Mouse (Mus musculus): ENCODE measurements around the gene Fam71d.

Fam71d gene

DNA sequence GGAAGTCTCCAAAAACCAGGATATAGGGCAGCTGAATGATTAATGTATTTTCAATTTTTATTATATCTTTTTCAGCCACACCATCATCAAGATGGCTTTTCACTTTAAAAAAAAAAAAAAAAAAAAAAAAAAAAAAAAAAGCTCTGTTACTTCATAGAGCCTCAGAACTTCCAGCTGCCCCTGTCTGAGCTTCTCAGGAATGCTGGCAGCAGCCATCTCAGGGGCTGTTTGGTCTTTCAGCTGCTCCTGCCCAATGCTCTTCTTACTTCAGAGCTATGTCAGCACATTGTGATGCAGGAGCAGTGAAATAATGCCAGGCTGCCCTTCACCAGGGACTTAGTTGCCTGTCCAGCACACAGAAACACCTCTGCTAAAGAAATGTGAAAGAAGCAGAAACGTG lies at the start of gene Fam71d:
Fam71d (plus strand) TSS at position 211 of the 400 bp plus-strand sequence.
- DNase-seq (ENCODE audit: low read depth, low spot score): no peak

DNA sequence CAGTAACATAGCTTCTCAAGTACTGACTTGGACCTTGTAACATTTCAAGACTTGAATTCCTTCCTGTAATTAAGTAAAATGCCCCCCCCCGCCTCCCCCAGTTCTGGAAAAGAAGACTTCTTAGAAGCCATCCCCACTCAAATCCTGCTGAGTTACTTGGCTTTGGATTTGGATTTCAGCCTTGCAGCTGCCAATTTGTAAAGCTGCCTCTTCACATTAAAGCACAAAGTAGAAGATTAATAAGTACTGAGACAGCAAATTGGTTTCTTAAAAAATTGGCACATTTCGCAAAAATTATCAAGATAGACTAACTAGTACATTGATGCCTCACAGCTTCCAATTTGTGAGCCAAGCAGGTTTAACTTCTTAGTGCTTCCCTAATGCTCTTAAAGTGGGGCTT lies 47.6 kb upstream of the Fam71d start:
- no peak for DNase-seq (ENCODE audit: low read depth, low spot score)

DNA sequence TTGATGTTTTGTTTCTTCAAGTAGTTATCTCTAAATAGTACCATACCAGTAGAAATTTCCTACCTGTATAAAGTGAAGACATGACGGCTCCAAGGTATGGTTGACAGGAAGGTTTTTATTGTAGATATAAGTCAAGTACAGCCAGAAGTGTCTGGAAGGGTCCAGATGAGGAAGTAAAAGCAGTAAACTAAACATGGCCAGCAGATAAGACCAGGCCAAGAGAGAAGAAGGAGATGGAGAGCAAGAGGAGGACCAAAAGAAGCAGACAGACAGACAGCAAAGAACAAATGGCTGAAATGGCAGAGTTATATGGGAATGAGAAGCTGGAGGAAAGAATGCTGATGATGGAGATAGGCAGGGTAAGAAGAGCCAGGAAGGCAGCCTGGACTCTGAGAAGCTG lies 46.1 kb upstream of the Fam71d start:
- no peak for DNase-seq (ENCODE audit: low read depth, low spot score)

DNA sequence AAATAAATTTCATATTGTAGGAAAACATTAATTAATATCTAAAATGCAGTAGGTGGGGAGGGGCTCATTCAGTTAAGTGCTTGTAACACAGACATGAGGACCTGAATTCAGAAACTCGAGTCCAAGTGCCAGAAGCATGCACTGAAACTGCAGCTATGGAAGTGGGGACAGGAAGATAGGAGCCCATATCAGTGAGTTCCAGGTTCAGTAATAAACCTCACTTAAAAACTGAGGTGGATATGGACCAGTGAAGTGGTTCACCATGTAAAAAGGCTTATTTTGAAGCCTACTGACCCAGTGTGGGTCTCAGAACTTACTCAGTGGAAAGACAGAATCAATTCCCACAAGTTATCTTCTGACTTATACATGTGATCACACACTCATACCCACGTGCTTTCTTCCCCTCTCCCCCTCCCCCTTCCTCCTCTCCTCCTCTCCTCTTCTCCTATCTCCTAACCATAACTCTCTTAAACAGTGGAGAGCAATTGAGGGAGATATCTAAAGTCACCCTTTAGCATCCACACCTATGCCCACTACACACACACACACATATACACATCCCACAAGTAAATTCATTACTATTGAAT lies 31.5 kb upstream of the Fam71d start:
- DNase-seq (ENCODE audit: low read depth, low spot score): no peak

DNA sequence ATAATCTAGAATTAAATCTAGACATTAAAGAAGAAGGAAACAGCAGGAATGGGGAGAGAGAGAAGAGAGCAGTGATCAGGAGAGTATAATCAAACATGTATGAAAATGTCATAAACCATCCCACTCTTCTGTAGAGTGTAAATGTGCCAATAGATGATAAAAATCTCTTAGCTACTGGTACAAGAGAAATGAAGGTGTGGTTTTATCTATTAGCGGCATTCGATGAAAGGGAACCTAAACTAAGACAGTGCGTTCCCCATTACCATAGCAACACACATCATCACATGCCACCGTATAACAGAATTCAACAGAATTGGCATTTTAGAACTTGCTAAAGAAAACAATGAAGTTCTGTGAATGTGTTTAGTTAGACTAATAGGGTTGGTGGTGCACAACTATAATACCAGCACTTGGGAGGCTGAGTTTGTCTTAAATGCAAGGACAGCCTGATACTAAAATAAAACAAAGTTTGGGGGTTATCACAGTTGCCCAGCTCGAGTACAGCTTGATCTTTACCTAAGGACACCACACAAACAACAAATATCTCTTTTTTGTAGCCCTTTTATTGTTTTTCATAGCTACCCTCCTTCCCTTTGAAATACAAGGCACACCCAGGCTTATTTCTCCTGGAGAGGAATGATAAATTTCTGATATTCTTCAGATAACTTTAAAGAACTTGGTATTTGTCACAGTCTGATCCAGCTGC lies 13.1 kb upstream of the Fam71d start:
- no peak for DNase-seq (ENCODE audit: low read depth, low spot score)

DNA sequence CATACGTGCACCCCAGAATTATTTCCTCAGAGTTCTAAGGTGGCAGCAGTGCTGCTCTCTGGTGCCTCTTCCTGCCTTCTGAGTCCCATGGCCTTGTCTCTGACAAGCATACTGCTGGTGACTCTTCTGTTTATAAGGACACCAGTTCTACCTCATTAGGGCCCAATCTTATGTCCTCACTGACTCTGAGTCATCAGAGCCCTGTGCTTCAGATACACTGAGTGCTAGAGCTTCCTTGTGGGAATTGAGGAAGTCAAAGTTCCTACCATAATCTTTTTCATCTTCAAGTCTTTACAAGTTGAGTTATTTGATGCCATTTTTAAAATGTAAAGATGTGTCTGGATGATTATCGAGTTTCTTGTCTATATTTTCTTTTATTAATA lies 12.5 kb upstream of the Fam71d start:
- no peak for DNase-seq (ENCODE audit: low read depth, low spot score)

DNA sequence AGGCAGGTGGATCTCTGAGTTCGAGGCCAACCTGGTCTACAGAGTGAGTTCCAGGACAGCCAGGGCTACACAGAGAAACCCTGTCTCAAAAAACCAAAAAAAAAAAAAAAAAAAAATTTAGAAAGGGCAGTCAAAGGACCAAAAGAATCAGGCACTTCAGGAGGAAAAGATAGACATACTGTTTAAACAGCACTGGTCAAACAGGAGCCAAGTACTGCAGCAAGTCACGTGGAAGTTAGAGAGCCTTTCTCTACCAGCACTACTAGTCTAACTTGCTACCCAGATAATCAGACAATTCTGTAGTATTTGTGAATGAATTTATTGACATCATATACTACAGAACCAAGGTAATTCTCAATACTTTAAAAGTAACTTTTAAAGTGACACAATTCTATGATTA lies 10.3 kb upstream of the Fam71d start:
- DNase-seq (ENCODE audit: low read depth, low spot score): no peak

DNA sequence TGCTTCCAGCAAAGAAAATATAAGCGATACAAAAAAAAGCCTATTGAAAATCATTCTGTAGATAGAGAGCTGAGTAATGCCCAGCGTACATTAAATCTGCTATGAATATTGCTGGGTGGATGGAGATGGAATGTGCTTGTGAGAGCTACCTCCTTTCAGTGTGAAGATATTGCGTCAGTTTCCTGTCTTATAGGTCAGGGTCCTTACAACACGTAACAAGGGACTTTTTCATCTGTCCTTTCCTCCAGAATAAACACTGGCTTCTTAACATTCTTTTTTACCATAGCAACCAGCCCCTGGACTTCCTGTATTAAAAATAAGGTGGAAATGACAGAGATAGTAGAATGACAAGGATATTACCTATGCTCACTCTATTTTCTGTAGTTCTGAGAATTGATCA lies 9.1 kb upstream of the Fam71d start:
- no peak for DNase-seq (ENCODE audit: low read depth, low spot score)

DNA sequence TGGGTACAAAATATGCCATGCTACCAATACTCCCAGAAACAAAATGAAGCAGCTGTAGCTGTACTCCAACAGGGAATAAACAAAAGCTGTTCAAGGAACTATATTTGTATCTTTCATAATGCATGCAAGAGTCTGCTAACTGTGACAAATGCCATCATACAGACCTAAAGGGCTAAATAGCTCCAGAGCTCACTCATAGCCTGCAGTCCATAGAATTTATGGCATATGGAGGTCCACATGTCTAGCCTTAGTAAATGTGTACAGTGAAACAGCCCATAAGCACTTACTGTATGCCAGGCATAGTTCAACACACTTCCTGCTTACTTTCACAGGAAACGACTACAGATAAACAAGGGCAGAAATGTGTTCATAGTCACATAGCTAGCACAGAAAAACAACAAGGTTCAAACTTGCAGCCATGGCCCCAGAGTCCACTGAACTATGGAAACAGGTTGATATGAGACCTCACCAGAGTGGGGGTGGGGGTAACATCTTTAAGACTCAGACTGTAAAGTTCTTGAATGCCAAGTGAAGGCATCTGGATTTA lies 5.6 kb upstream of the Fam71d start:
- no peak for DNase-seq (ENCODE audit: low read depth, low spot score)

DNA sequence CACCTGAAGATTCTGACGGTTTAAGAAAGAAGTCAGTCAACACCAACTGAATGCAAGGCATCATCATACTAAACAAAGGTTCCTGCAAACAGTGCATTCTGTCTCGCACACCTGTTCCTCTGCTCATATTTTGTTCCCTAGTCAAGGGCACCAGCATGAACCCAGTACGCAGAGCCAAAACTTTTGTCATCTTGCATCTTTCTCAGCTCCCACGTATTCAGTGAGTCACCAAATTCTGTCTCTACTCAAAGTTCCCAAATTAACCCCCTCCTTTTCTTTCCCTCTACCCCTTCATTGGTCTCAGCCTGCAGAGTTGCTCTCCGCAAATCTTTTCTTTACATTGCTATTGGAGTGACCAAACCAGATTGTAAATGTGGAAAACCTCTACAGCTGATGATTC lies 2.5 kb upstream of the Fam71d start:
- DNase-seq (ENCODE audit: low read depth, low spot score): no peak

DNA sequence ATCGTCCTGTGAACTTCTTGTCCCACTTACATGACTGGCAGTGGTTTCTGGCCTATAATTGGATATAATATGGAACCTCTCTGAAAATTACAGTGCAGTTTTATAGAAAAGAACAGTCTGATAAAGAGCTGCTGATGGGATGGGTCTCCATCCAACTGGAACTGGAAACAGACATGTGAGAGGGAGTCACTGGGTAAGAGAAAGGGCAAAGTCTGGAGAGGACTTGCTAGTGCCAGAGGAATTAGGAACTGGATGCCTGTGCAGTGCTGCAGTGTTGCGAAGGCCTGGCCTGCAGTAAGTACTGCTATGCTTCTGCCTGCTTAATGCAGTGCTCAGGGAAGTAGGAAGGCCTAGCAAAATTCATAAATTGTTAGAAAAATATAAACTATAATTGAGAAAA lies 1.9 kb downstream of the Fam71d start:
- no peak for DNase-seq (ENCODE audit: low read depth, low spot score)

DNA sequence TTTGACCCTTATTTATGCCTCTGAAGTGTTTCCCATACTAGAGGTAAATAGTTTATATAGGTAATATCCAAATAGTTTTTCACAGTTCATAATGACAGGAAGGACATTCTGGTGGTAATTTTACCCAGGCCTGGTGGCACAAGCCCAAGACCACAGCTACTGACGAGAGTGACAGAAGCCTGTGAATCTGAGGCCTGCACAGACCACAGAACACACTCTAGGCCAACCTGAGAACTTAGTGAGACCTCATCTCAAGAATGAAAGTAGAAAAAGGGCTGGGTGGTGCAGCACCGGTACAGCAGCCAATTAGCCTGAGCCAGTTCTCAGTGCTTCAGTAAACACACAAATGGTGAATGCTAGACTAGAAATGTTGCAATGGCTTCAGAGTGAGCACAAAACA lies 26.4 kb downstream of the Fam71d start:
- no peak for DNase-seq (ENCODE audit: low read depth, low spot score)

DNA sequence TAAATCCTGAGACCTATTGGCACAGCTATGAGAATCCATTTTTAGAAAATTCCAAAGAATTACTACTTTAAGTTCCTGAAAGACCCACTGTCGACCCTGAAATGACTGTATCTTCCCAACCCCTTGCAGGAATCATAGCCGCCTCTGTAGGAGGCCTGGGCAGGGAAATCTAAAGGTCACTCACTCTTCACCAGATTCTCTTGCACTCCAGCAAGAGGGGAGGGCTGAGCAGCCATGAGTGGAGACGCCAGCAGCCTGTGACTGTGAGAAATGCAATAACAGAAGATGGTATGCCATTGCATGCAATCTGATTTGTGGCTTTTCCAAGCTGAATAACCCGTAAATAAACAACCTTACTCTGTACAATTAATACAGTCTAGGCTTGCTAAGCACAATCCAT lies 36.4 kb downstream of the Fam71d start:
- DNase-seq (ENCODE audit: low read depth, low spot score): no peak

DNA sequence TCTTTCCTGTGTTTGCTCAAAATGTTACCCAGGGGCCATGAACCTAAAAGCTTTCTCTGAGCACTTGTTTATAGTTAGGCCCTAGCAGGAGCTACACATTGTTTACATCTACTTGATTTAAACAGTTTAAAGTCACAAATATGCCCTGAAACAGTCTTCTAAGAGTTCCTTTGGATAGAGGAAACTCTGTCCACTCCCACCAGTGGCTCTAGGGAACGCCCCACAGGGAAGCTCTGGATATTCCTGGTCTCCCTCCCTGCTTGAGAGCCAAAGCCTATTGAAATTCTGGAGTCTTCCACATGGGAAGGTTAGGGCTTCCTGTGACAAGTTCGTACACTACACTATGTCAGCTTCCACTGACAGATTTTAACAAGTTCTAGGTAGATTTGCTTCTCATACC lies 48.3 kb downstream of the Fam71d start:
- DNase-seq (ENCODE audit: low read depth, low spot score): no peak

DNA sequence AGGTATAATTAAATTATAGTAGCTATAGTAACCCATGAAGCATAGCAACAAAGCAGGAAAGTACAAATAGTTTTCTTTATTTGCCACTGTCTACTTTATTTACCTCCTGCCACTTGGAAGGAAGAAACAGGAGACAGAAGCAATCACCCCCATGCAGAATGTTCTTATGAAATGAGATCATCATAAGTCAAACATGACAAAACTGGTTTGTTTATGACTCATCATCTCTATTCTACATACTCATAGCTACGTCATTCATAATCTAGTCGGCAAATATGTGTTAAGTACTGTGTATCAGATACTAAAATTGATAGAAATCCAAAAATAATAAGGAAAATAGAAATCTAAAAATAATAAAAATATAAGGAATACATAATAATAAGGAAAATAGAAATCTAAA lies 49.0 kb downstream of the Fam71d start:
- DNase-seq (ENCODE audit: low read depth, low spot score): no peak

DNA sequence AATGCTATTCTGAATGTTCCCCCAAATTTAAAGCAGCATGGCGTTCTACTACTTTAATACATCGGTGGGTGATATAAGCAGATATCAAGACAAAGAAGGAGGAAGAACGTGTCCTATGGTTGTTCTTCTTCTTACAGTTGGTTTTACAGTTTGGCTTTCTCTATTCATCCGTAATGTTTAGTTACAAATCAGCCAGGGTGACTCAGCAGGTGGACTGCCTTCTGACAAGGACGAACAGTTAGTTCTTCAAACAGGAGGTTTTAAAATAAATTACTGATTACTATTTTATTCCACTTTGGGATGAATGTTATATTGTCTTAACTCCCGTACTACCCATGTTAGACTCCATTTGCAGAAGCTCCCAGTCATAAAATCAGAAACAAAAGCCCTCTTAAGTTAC lies 54.9 kb downstream of the Fam71d start:
- DNase-seq (ENCODE audit: low read depth, low spot score): no peak

DNA sequence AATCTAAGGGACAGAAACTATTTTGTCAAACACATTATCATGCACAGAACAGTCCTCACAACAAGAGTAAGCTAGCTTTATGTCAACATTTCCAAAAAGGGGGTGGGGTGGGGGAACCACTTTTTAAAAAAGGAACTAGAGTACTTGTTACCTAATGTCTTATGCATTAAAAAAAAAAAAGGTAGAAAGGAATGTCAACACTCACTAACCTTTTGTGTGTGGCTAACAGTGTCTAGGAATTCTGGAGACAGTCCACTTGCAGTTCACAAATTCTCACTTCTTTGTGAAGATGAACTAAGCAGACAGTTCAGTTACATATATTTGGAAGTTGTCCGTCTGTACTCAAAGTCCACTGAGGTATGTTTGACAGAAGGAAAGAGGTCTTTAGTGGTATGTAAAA lies 56.1 kb downstream of the Fam71d start:
- DNase-seq (ENCODE audit: low read depth, low spot score): no peak

DNA sequence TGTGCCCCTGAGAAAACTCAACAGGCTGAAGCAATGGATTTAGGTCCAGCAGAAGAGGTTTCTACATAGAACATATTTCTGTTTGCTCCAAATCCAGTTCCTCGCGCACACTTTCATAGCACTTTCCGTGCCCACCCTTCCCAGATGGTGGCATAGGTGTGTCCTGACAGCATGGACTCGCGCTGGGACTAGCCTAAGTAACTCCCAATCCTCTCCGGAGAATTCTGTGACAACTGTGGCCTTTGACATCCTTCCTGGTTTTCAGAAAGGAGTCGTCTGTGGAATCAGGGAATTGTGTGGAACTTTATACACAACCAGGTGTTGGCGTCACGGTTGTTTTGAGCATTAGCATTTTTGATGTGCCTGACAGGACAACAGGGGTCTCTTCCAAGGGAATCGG lies 56.8 kb downstream of the Fam71d start:
- DNase-seq (ENCODE audit: low read depth, low spot score): no peak

DNA sequence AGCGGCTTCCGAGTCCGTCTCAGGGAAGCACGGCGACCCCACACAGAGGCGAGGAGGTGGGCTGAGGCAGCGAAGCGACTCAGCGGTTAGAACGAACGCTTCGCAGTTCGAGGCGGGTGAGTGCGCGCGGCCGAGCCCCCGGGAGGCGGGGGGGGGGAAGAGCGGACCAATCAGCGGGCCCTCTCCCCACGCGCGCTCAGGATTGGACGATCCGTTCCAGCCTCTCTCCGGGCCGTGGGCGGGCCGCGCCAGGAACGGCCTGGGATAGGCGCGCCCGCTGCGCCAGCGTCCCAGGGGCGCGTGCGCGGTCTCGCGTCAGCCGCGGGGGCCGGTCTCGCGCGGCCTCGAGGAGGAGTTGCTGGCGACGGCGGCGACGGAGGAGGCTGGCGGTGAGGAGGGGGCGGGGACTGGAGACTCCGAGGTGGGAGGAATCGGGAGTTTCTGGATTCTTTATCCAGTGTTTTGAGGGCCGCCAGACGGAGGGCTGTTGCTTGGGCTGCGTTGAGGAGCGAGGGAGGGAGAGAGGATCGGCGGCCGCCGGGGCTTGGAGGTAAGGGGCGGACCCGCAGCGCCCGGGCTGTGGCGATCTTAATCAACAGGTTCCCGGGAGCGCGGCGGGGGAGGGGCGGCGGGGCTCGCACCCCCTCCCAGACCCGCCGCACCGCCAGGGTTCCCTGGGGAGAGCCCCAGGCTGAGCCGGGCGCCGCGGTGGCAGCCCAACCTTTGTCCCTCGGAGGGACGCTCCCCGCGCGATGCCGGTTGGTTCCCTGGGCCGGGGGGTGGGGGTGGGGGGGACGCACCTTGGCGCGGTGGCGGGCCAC lies 57.4 kb downstream of the Fam71d start, which contains the start of gene Mpp5:
Mpp5 (plus strand) TSS at position 351 of the 821 bp plus-strand sequence.
- peak; percentile 95 for DNase-seq (ENCODE audit: low read depth, low spot score)

DNA sequence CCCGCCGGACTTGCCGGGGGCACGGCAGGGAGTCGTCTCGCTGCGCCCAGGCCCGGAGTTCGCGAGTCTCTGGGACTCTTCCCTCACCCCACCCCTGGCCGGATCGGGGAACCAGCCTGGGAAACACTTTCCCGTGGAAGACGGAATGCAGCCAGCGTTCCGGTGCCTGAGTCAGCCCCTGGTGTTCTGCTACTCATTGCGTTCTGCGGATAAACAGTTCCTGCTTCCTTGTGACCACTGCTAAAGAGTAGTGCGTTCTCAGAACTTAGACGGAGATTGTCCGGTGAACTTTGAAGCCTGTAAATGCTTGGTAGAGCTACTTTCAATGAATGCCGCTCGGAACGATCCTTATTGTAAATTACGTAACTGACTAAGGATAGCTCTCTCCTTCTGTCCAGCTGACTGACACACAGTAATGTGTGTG lies 58.1 kb downstream of the Fam71d start:
- DNase-seq (ENCODE audit: low read depth, low spot score): peak; percentile 65

DNA sequence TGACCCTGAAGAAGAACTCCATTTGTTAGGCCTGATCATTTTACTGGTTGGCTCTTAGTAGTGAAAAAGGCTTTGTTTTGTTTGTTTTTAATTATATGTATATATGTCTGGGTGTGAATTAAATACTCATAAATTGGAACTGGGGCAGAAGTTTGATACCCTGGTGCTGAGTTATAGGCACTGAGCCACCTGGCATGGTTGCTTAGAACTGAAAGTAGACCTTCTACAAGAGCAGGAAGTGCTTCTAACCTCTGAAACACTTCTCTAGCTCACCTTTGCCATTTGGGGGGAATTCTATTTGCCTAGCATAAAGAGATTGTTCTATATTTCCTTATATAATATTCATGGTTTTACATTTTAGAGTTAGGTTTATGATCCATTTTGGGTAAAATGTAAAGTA lies 70.6 kb downstream of the Fam71d start:
- DNase-seq (ENCODE audit: low read depth, low spot score): no peak

DNA sequence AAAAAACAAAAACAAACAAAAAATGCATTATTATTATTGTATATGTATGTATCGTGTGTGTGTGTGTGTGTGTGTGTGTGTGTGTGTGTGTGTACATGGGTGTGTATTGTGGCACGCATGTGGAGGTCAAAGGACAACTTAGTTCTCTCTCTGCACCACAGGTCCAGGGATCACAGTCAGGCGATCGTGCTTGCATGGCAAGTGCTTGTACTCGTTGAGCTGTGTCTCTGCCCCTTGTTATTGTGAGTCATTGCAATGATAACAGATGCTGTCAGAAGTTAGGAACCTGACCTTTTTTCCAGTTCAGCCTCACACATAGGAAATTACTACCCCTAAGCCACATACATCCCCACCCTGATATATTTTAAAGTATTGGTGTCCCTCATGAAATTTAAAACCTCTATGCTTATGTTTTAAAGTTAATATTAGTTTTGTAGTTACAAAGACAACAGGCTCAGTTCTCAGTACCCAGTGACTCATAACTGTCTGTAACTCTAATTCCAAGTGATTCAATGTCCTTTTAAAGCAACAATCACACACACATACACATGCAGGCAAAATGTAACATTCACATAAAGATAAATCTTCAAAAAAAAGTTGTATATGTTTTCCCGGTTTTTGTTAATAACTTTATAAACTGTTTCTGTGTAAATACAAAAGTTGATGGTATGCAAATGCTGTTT lies 77.8 kb downstream of the Fam71d start:
- no peak for DNase-seq (ENCODE audit: low read depth, low spot score)
